Mouse (Mus musculus) megakaryocyte, embryonic 14.5 days (primary cell): ENCODE measurements around the gene Poc1a. TPM values are rescaled to one million over a fixed set of nuclear protein-coding genes. Genes with fewer than 3 reads are reported as not detected.

Source experiments
- H3K27me3 ChIP-seq: replicated peaks from 2 replicates; pipeline ENCODE3; 2012; ENCODE audit warnings: inconsistent platforms
- H3K36me3 ChIP-seq: replicated peaks from 2 replicates; pipeline ENCODE3; 2012; ENCODE audit warnings: low read length, inconsistent platforms, mixed read lengths
- H3K4me1 ChIP-seq: 2 replicates; pipeline ENCODE4 v1.6.1; 2012; ENCODE audit warnings: inconsistent platforms
- H3K4me3 ChIP-seq: replicated peaks from 2 replicates; pipeline ENCODE3; 2012; ENCODE audit warnings: moderate library complexity, mild to moderate bottlenecking, inconsistent platforms
- H3K9me3 ChIP-seq: 2 replicates; pipeline ENCODE4 v1.6.1; 2012; ENCODE audit warnings: inconsistent platforms
- FLI1 ChIP-seq: IDR thresholded peaks from 2 replicates; pipeline ENCODE4 v1.6.1; 2012; ENCODE audit warnings: low read length, inconsistent platforms, mixed read lengths
- GATA1 ChIP-seq: IDR thresholded peaks from 3 replicates; pipeline ENCODE4 v1.6.1; 2012; ENCODE audit warnings: mixed read lengths, low read length, inconsistent platforms, borderline replicate concordance
- polyA plus RNA-seq: library from polyadenylated mRNA; stranded (reverse); fragments of >175 nt; gene quantifications from 2 replicates; pipeline ENCODE4 v1.2.3, GENCODE M21; 2012; ENCODE audit warnings: low replicate concordance; ENCODE audit not compliant: insufficient read depth

Gene Poc1a
- polyA plus RNA-seq, 1 experiment, result 6.6 TPM

- TF ChIP-seq FLI1 (no peak), GATA1 (no peak)
- Histone ChIP-seq H3K36me3 (no peaks in the 10 kb centered on the region), H3K27me3 (peaks cover 63% of the 10 kb centered on the region), H3K9me3 (no peaks in the 10 kb centered on the region), H3K4me1 (peaks cover 22% of the 10 kb centered on the region), H3K4me3 (no peak overlapping the region)
Measured at GRCm38 (mm10) chr9:106262075-106262474, 18.8 kb upstream of the Poc1a start.

- H3K9me3 ChIP-seq, result no peaks in the 10 kb centered on the region
- H3K4me1 ChIP-seq, result peaks cover 29% of the 10 kb centered on the region
- no peak overlapping the region for H3K4me3 ChIP-seq
- TF ChIP-seq FLI1, result no peak
- no peak for TF ChIP-seq GATA1
- H3K27me3 ChIP-seq, result peaks cover 66% of the 10 kb centered on the region
- H3K36me3 ChIP-seq, result no peaks in the 10 kb centered on the region
Measured at GRCm38 (mm10) chr9:106263381-106263924, 17.4 kb upstream of the Poc1a start.

- TF ChIP-seq FLI1 (no peak), GATA1 (no peak)
- Histone ChIP-seq H3K4me1 (peaks cover 37% of the 10 kb centered on the region), H3K27me3 (peaks cover 68% of the 10 kb centered on the region), H3K9me3 (no peaks in the 10 kb centered on the region), H3K4me3 (no peak overlapping the region), H3K36me3 (no peaks in the 10 kb centered on the region)
Measured at GRCm38 (mm10) chr9:106265358-106266075, 15.3 kb upstream of the Poc1a start.

GRCm38 (mm10) chr9:106266936-106267657 lies 13.8 kb upstream of the Poc1a start:
- peaks cover 57% of the 10 kb centered on the region for H3K27me3 ChIP-seq
- no peaks in the 10 kb centered on the region for H3K36me3 ChIP-seq
- no peak for TF ChIP-seq FLI1
- no peak for TF ChIP-seq GATA1
- H3K9me3 ChIP-seq, result no peaks in the 10 kb centered on the region
- peaks cover 37% of the 10 kb centered on the region for H3K4me1 ChIP-seq
- no peak overlapping the region for H3K4me3 ChIP-seq

- Histone ChIP-seq H3K36me3 (no peaks in the 10 kb centered on the region), H3K27me3 (peaks cover 48% of the 10 kb centered on the region), H3K9me3 (no peaks in the 10 kb centered on the region), H3K4me3 (no peak overlapping the region), H3K4me1 (peaks cover 37% of the 10 kb centered on the region)
- TF ChIP-seq FLI1, result no peak
- TF ChIP-seq GATA1, result no peak
Measured at GRCm38 (mm10) chr9:106268421-106268820, 12.4 kb upstream of the Poc1a start.

- TF ChIP-seq GATA1, result no peak
- TF ChIP-seq FLI1, result no peak
- H3K4me1 ChIP-seq, result peaks cover 37% of the 10 kb centered on the region
- H3K4me3 ChIP-seq, result peak overlapping the region; percentile 20
Measured at GRCm38 (mm10) chr9:106269076-106269788, 11.6 kb upstream of the Poc1a start.

GRCm38 (mm10) chr9:106269879-106270278 lies 11.0 kb upstream of the Poc1a start:
- Histone ChIP-seq H3K9me3 (no peaks in the 10 kb centered on the region), H3K27me3 (peaks cover 41% of the 10 kb centered on the region), H3K4me1 (peaks cover 37% of the 10 kb centered on the region), H3K36me3 (no peaks in the 10 kb centered on the region), H3K4me3 (no peak overlapping the region)
- TF ChIP-seq GATA1 (no peak), FLI1 (no peak)

More at GRCm38 (mm10) chr9:106269076-106269788, 11.6 kb upstream of the Poc1a start:
- H3K27me3 ChIP-seq, result peaks cover 44% of the 10 kb centered on the region
- H3K9me3 ChIP-seq, result no peaks in the 10 kb centered on the region
- no peaks in the 10 kb centered on the region for H3K36me3 ChIP-seq

GRCm38 (mm10) chr9:106270656-106271055 lies 10.2 kb upstream of the Poc1a start:
- Histone ChIP-seq H3K36me3 (no peaks in the 10 kb centered on the region), H3K9me3 (no peaks in the 10 kb centered on the region), H3K27me3 (peaks cover 39% of the 10 kb centered on the region), H3K4me1 (peaks cover 40% of the 10 kb centered on the region), H3K4me3 (no peak overlapping the region)
- TF ChIP-seq GATA1 (no peak), FLI1 (no peak)

GRCm38 (mm10) chr9:106272288-106272687 lies 8.6 kb upstream of the Poc1a start:
- Histone ChIP-seq H3K27me3 (peaks cover 28% of the 10 kb centered on the region), H3K36me3 (no peaks in the 10 kb centered on the region), H3K4me1 (peaks cover 44% of the 10 kb centered on the region), H3K4me3 (no peak overlapping the region), H3K9me3 (no peaks in the 10 kb centered on the region)
- no peak for TF ChIP-seq FLI1
- no peak for TF ChIP-seq GATA1

GRCm38 (mm10) chr9:106273276-106273675 lies 7.6 kb upstream of the Poc1a start:
- no peak for TF ChIP-seq FLI1
- TF ChIP-seq GATA1, result no peak
- H3K9me3 ChIP-seq, result no peaks in the 10 kb centered on the region
- H3K4me1 ChIP-seq, result peaks cover 39% of the 10 kb centered on the region
- peaks cover 21% of the 10 kb centered on the region for H3K27me3 ChIP-seq
- H3K4me3 ChIP-seq, result no peak overlapping the region
- H3K36me3 ChIP-seq, result no peaks in the 10 kb centered on the region
